Mouse (Mus musculus): ENCODE measurements around the gene Ripk3.

The Ripk3 gene

GRCm38 (mm10) chr14:55761163-55761562, 27.5 kb downstream of the Ripk3 start, which contains the start of gene Ltb4r2:
TSS of gene Ltb4r2 (plus strand) at chr14:55761428.
- no peak for DNase-seq

- peak; percentile 93 to 94 for DNase-seq
These were observed 28.5 kb downstream of the Ripk3 start for GRCm38 (mm10) chr14:55760156-55760555.

GRCm38 (mm10) chr14:55758363-55758784, 30.3 kb downstream of the Ripk3 start, which contains the start of gene Cideb:
TSS of gene Cideb (minus strand) at chr14:55758458.
- DNase-seq, result peak; percentile 62 to 73

- DNase-seq, result no peak
These were observed 31.1 kb downstream of the Ripk3 start for GRCm38 (mm10) chr14:55757566-55757965.

GRCm38 (mm10) chr14:55747051-55747847, 41.4 kb downstream of the Ripk3 start:
- DNase-seq, result no peak

GRCm38 (mm10) chr14:55745861-55746237, 42.8 kb downstream of the Ripk3 start:
- DNase-seq, result no peak

GRCm38 (mm10) chr14:55745180-55745860, 43.3 kb downstream of the Ripk3 start, which contains the start of the genes Dhrs1 and Nop9:
TSS of gene Dhrs1 (minus strand) at chr14:55745690.
TSS of gene Nop9 (plus strand) at chr14:55745693.
- peak; percentile 91 to 94 for DNase-seq

- peak; percentile 93 for DNase-seq
These were observed 45.0 kb downstream of the Ripk3 start for GRCm38 (mm10) chr14:55743711-55744110.

- no peak for DNase-seq
These were observed 51.5 kb downstream of the Ripk3 start for GRCm38 (mm10) chr14:55737086-55737687.

GRCm38 (mm10) chr14:55735758-55736157, 52.9 kb downstream of the Ripk3 start:
- no peak for DNase-seq

- DNase-seq, result no peak
These were observed 53.3 kb downstream of the Ripk3 start for GRCm38 (mm10) chr14:55735334-55735733.

All from kidney, postnatal 4 days (tissue).